In genomic region chr17:66446196-66447006, GRCm38 (mm10) we compare ENCODE assay signal across 8 mouse cellular contexts. TPM values are rescaled to one million over a fixed set of nuclear protein-coding genes. Genes with fewer than 3 reads are reported as not detected.
DNase-seq lines count a peak whose midpoint lies in the region; ATAC-seq lines count a peak whose summit lies in the region.
"Had no signal": no experiment of that assay in that cellular context is flagged by ENCODE, and none has a peak within 500 bp of the region (broad histone marks: within the 10 kb centered on the region; RNA-seq: fewer than 3 reads in every experiment).

No protein-coding gene starts in this region.

- peak overlapping the region; percentile 83 for H3K4me2 ChIP-seq in forebrain, embryonic 12.5 days
- peak overlapping the region; percentile 95 for H3K4me2 ChIP-seq in midbrain, embryonic 11.5 days

- H3K4me1 ChIP-seq in forebrain, embryonic 12.5 days = peaks cover 74% of the 10 kb centered on the region
- peaks cover 57% of the 10 kb centered on the region for H3K4me1 ChIP-seq in midbrain, embryonic 11.5 days (ENCODE audit: control insufficient read depth, insufficient read depth, low read length)

- no peak for ATAC-seq in forebrain, embryonic 12.5 days (ENCODE audit: low FRiP score)
- no peak for ATAC-seq in midbrain, embryonic 11.5 days (ENCODE audit: low FRiP score)

- peak; percentile 22 for DNase-seq in 3134 (ENCODE audit: extremely low read depth, insufficient read length, low spot score)
- peak; percentile 54 for DNase-seq in ES-CJ7 (ENCODE audit: low read depth, low spot score)
- peak; percentile 91 for DNase-seq in midbrain, embryonic 11.5 days (ENCODE audit: low spot score, missing footprints)
- DNase-seq in right cerebral cortex, postnatal 14 days = no peak
- DNase-seq in adrenal gland, adult 8-10 months = no peak
- no peak for DNase-seq in yolk sac, embryonic 10.5 days (ENCODE audit: low spot score)
- DNase-seq: adrenal gland, postnatal 14 days had no signal

- H3K36me3 ChIP-seq in forebrain, embryonic 12.5 days (replicated peaks) = no peaks in the 10 kb centered on the region
- H3K36me3 ChIP-seq in midbrain, embryonic 11.5 days (ENCODE audit: control insufficient read depth, insufficient read depth, low read length) = no peaks in the 10 kb centered on the region

- peak overlapping the region; percentile 48 for H3K27ac ChIP-seq in forebrain, embryonic 12.5 days
- peak overlapping the region; percentile 71 for H3K27ac ChIP-seq in midbrain, embryonic 11.5 days (ENCODE audit: low read depth, low read length)

- 26% methylated on average over 7 of the region's 7 CpGs for WGBS in forebrain, embryonic 12.5 days
- WGBS in midbrain, embryonic 11.5 days = 9% methylated on average over 7 of the region's 7 CpGs

- peak overlapping the region; percentile 94 for H3K4me3 ChIP-seq in forebrain, embryonic 12.5 days (replicated peaks)
- peak overlapping the region; percentile 99 for H3K4me3 ChIP-seq in midbrain, embryonic 11.5 days (ENCODE audit: low read depth, low read length)

- H3K27me3 ChIP-seq in forebrain, embryonic 12.5 days = peaks cover 9% of the 10 kb centered on the region; the same call in 1 of the 2 replicates
- no peaks in the 10 kb centered on the region for H3K27me3 ChIP-seq in midbrain, embryonic 11.5 days (ENCODE audit: control insufficient read depth, insufficient read depth, low read length)

- no peaks in the 10 kb centered on the region for H3K9me3 ChIP-seq in forebrain, embryonic 12.5 days
- no peaks in the 10 kb centered on the region for H3K9me3 ChIP-seq in midbrain, embryonic 11.5 days (ENCODE audit: control insufficient read depth, low read length)

- H3K9ac ChIP-seq in forebrain, embryonic 12.5 days = peak overlapping the region; percentile 94
- H3K9ac ChIP-seq in midbrain, embryonic 11.5 days (ENCODE audit: low read length) = peak overlapping the region; percentile 99

RNA-seq across cellular contexts. Expression of gene Mtcl1, which starts 3.1 kb away (rescaled TPM):
- polyA plus RNA-seq in forebrain, embryonic 12.5 days (2016; fragmentation: Nextera tagmentation; extraction: Ambion mirVana) = 43.0 and 49.3 TPM in 2 replicates
- polyA plus RNA-seq in midbrain, embryonic 11.5 days (2014; fragmentation: Nextera tagmentation; extraction: Ambion mirVana) = 43.5 and 47.3 TPM in 2 replicates
- total RNA-seq in adrenal gland, adult 8-10 months (2022) = 10 to 100 TPM in 2 of 4 experiments, 1 to 10 TPM in 2; 8.2 to 17.0 (median 11.1) TPM

Comparison
In these comparisons a context has a peak if more than half of its experiments do, and no peak if none do; other contexts are left out.
1. DNase-seq: peak in 3134 (single experiment), ES-CJ7 (single experiment) and midbrain, embryonic 11.5 days (single experiment); none in right cerebral cortex, postnatal 14 days (single experiment), adrenal gland, adult 8-10 months (single experiment) and yolk sac, embryonic 10.5 days (single experiment).